Mouse (Mus musculus) lung, embryonic 15.5 days (tissue): ENCODE results near the gene Slc22a1. TPM values are rescaled to one million over a fixed set of nuclear protein-coding genes. Genes with fewer than 3 reads are reported as not detected.
"Not testable (repeated sequence)": the region's sequence is repeated elsewhere in the genome, so short reads cannot be mapped to it uniquely, and the experiment has no call there.

Experiments used
- ATAC-seq: fragments of 200-750 bp; cut with Nextera tagmentation; 2 replicates; pipeline ENCODE4 v1.8.0; 2017; ENCODE audit warnings: moderate number of reproducible peaks, borderline replicate concordance; ENCODE audit not compliant: low FRiP score, low TSS enrichment; ENCODE audit errors: extremely low read depth
- H3K27ac ChIP-seq: fragments of 300-500 bp; sonication (generic); 2 replicates; pipeline ENCODE4 v1.5.1; 2015; ENCODE audit warnings: moderate library complexity, mild to moderate bottlenecking, inconsistent platforms
- H3K27me3 ChIP-seq: fragments of 300-500 bp; sonication (generic); 2 replicates; pipeline ENCODE4 v1.6.1; 2015; ENCODE audit warnings: inconsistent platforms
- H3K36me3 ChIP-seq: fragments of 300-500 bp; sonication (generic); 2 replicates; pipeline ENCODE4 v1.6.1; 2015; ENCODE audit warnings: inconsistent platforms
- H3K4me1 ChIP-seq: fragments of 300-500 bp; sonication (generic); 2 replicates; pipeline ENCODE4 v1.6.1; 2015; ENCODE audit warnings: inconsistent platforms
- H3K4me2 ChIP-seq: fragments of 300-500 bp; sonication (generic); 2 replicates; pipeline ENCODE4 v1.6.1; 2015; ENCODE audit warnings: inconsistent platforms, mild to moderate bottlenecking, moderate library complexity
- H3K4me3 ChIP-seq: fragments of 300-500 bp; sonication (generic); 2 replicates; pipeline ENCODE4 v1.5.1; 2015; ENCODE audit warnings: mild to moderate bottlenecking, inconsistent platforms
- H3K9ac ChIP-seq: fragments of 300-500 bp; sonication (generic); 2 replicates; pipeline ENCODE4 v1.6.1; 2015; ENCODE audit warnings: inconsistent platforms
- H3K9me3 ChIP-seq: fragments of 300-500 bp; sonication (generic); 2 replicates; pipeline ENCODE4 v1.6.1; 2016; ENCODE audit warnings: inconsistent platforms
- WGBS: fragments of 180-500 bp; shearing (Covaris S2); methylation state at CpG from one replicate; pipeline ENCODE4 v1.1.7; 2015; 5-methylcytosine and 5-hydroxymethylcytosine counted together
- polyA plus RNA-seq: library from polyadenylated mRNA; unstranded; fragments of >200 nt; fragmentation: Nextera tagmentation; extraction: Ambion mirVana; gene quantifications from 2 replicates; pipeline ENCODE4 v1.2.1, GENCODE M21; 2015

Slc22a1 gene
- polyA plus RNA-seq, 1 experiment from 2014 or later: 11.1 TPM

- Histone ChIP-seq H3K9me3 (no peaks in the 10 kb centered on the region), H3K9ac (no peak overlapping the region), H3K36me3 (peaks cover 21% of the 10 kb centered on the region), H3K4me3 (no peak overlapping the region), H3K4me1 (no peaks in the 10 kb centered on the region), H3K27ac (no peak overlapping the region), H3K27me3 (no peaks in the 10 kb centered on the region), H3K4me2 (no peak overlapping the region)
- ATAC-seq: no peak
Observed at GRCm38 (mm10) chr17:12678261-12678660, 2.6 kb upstream of the Slc22a1 start.

- ATAC-seq: no peak
- Histone ChIP-seq H3K4me1 (no peaks in the 10 kb centered on the region), H3K9ac (no peak overlapping the region), H3K4me3 (no peak overlapping the region), H3K4me2 (no peak overlapping the region), H3K36me3 (peaks cover 14% of the 10 kb centered on the region), H3K9me3 (no peaks in the 10 kb centered on the region), H3K27ac (no peak overlapping the region), H3K27me3 (no peaks in the 10 kb centered on the region)
Observed at GRCm38 (mm10) chr17:12677139-12677538, 1.5 kb upstream of the Slc22a1 start.

- not testable (repeated sequence) for H3K9me3 ChIP-seq, H3K36me3 ChIP-seq, H3K4me2 ChIP-seq, H3K4me3 ChIP-seq, H3K4me1 ChIP-seq, H3K27me3 ChIP-seq, H3K9ac ChIP-seq, ATAC-seq
- 67% methylated on average over 7 of the region's 7 CpGs for WGBS
- peak overlapping the region; percentile 68; the same call in 1 of the 2 replicates for H3K27ac ChIP-seq
Observed at GRCm38 (mm10) chr17:12674980-12675379, 649 bp downstream of the Slc22a1 start.

GRCm38 (mm10) chr17:12673871-12674270 lies 1.8 kb downstream of the Slc22a1 start:
- Histone ChIP-seq H3K4me3 (no peak overlapping the region), H3K36me3 (no peaks in the 10 kb centered on the region), H3K27ac (no peak overlapping the region), H3K27me3 (no peaks in the 10 kb centered on the region), H3K4me2 (no peak overlapping the region), H3K4me1 (peaks cover 11% of the 10 kb centered on the region), H3K9me3 (no peaks in the 10 kb centered on the region), H3K9ac (no peak overlapping the region)
- no peak for ATAC-seq
- 55% methylated on average over 3 of the region's 3 CpGs for WGBS

GRCm38 (mm10) chr17:12672285-12672790 lies 3.3 kb downstream of the Slc22a1 start:
- no peak for ATAC-seq

GRCm38 (mm10) chr17:12671029-12671605 lies 4.5 kb downstream of the Slc22a1 start:
- no peak overlapping the region for H3K4me2 ChIP-seq
- H3K36me3 ChIP-seq: no peaks in the 10 kb centered on the region
- no peaks in the 10 kb centered on the region for H3K27me3 ChIP-seq
- no peaks in the 10 kb centered on the region for H3K9me3 ChIP-seq
- no peak overlapping the region for H3K9ac ChIP-seq
- H3K4me1 ChIP-seq: peaks cover 18% of the 10 kb centered on the region
- H3K27ac ChIP-seq: no peak overlapping the region
- WGBS: 73% methylated on average over 5 of the region's 5 CpGs
- H3K4me3 ChIP-seq: no peak overlapping the region
- ATAC-seq: no peak

More at GRCm38 (mm10) chr17:12672285-12672790, 3.3 kb downstream of the Slc22a1 start:
- H3K4me2 ChIP-seq: no peak overlapping the region
- H3K4me3 ChIP-seq: no peak overlapping the region
- H3K27me3 ChIP-seq: no peaks in the 10 kb centered on the region
- 78% methylated on average over 7 of the region's 7 CpGs for WGBS
- no peaks in the 10 kb centered on the region for H3K9me3 ChIP-seq
- no peaks in the 10 kb centered on the region for H3K36me3 ChIP-seq
- H3K4me1 ChIP-seq: peaks cover 18% of the 10 kb centered on the region
- H3K9ac ChIP-seq: no peak overlapping the region
- H3K27ac ChIP-seq: no peak overlapping the region

GRCm38 (mm10) chr17:12669363-12669679 lies 6.3 kb downstream of the Slc22a1 start:
- H3K4me2 ChIP-seq: no peak overlapping the region
- no peak for ATAC-seq

GRCm38 (mm10) chr17:12668478-12669362 lies 6.9 kb downstream of the Slc22a1 start:
- Histone ChIP-seq H3K9me3 (no peaks in the 10 kb centered on the region), H3K36me3 (no peaks in the 10 kb centered on the region), H3K4me1 (peaks cover 18% of the 10 kb centered on the region), H3K9ac (no peak overlapping the region), H3K4me2 (no peak overlapping the region), H3K27me3 (no peaks in the 10 kb centered on the region), H3K27ac (peak overlapping the region; percentile 53; the same call in 1 of the 2 replicates), H3K4me3 (no peak overlapping the region)
- WGBS: 16% methylated on average over 7 of the region's 7 CpGs
- ATAC-seq: no peak

More at GRCm38 (mm10) chr17:12669363-12669679, 6.3 kb downstream of the Slc22a1 start:
- Histone ChIP-seq H3K27ac (peak overlapping the region; percentile 53; the same call in 1 of the 2 replicates), H3K4me3 (no peak overlapping the region), H3K9me3 (no peaks in the 10 kb centered on the region), H3K9ac (no peak overlapping the region), H3K36me3 (no peaks in the 10 kb centered on the region), H3K27me3 (no peaks in the 10 kb centered on the region), H3K4me1 (peaks cover 18% of the 10 kb centered on the region)

- Histone ChIP-seq H3K9ac (no peak overlapping the region), H3K4me3 (no peak overlapping the region), H3K36me3 (no peaks in the 10 kb centered on the region), H3K4me2 (no peak overlapping the region), H3K4me1 (peaks cover 12% of the 10 kb centered on the region), H3K9me3 (no peaks in the 10 kb centered on the region), H3K27ac (no peak overlapping the region), H3K27me3 (no peaks in the 10 kb centered on the region)
- no peak for ATAC-seq
- 74% methylated on average over 8 of the region's 8 CpGs for WGBS
Observed at GRCm38 (mm10) chr17:12664156-12664555, 11.5 kb downstream of the Slc22a1 start.

- ATAC-seq: 0 out of 2 replicates have a peak, but pooled peaks have one; percentile 32
- 66% methylated on average over 13 of the region's 13 CpGs for WGBS
- Histone ChIP-seq H3K9me3 (no peaks in the 10 kb centered on the region), H3K27me3 (no peaks in the 10 kb centered on the region), H3K27ac (no peak overlapping the region), H3K4me2 (no peak overlapping the region), H3K36me3 (no peaks in the 10 kb centered on the region), H3K9ac (no peak overlapping the region), H3K4me3 (no peak overlapping the region), H3K4me1 (0 out of 2 replicates have a peak, but pooled peaks cover 3% of the 10 kb centered on the region)
Observed at GRCm38 (mm10) chr17:12660572-12661260, 14.9 kb downstream of the Slc22a1 start.

- H3K27me3 ChIP-seq: no peaks in the 10 kb centered on the region
- no peak overlapping the region for H3K4me3 ChIP-seq
- H3K4me2 ChIP-seq: no peak overlapping the region
- no peaks in the 10 kb centered on the region for H3K36me3 ChIP-seq
- WGBS: 85% methylated on average over 10 of the region's 10 CpGs
- H3K4me1 ChIP-seq: 0 out of 2 replicates have a peak, but pooled peaks cover 3% of the 10 kb centered on the region
- H3K9me3 ChIP-seq: no peaks in the 10 kb centered on the region
- ATAC-seq: no peak
- H3K27ac ChIP-seq: no peak overlapping the region
- no peak overlapping the region for H3K9ac ChIP-seq
Observed at GRCm38 (mm10) chr17:12659233-12659632, 16.4 kb downstream of the Slc22a1 start.

GRCm38 (mm10) chr17:12658784-12659183 lies 16.8 kb downstream of the Slc22a1 start:
- no peak overlapping the region for H3K4me2 ChIP-seq
- no peak overlapping the region for H3K9ac ChIP-seq
- no peak for ATAC-seq
- H3K36me3 ChIP-seq: no peaks in the 10 kb centered on the region
- no peak overlapping the region for H3K4me3 ChIP-seq
- H3K4me1 ChIP-seq: 0 out of 2 replicates have a peak, but pooled peaks cover 3% of the 10 kb centered on the region
- H3K9me3 ChIP-seq: no peaks in the 10 kb centered on the region
- no peak overlapping the region for H3K27ac ChIP-seq
- H3K27me3 ChIP-seq: no peaks in the 10 kb centered on the region
- WGBS: 81% methylated on average over 7 of the region's 7 CpGs
